Mouse (Mus musculus) neural tube, embryonic 11.5 days (tissue): ENCODE results near the gene Tm4sf1. TPM values are rescaled to one million over a fixed set of nuclear protein-coding genes. Genes with fewer than 3 reads are reported as not detected.

Experiments used
- ATAC-seq: fragments of 200-750 bp; cut with Nextera tagmentation; 2 replicates; pipeline ENCODE4 v1.8.0; 2017; ENCODE audit warnings: moderate number of reproducible peaks, mild to moderate bottlenecking, moderate TSS enrichment, moderate library complexity; ENCODE audit not compliant: insufficient read depth, low FRiP score, low TSS enrichment
- DNase-seq: peaks from one replicate; pipeline ENCODE4 v3.0.0-alpha.2; 2015; ENCODE audit warnings: low spot score
- H3K27ac ChIP-seq: fragments of 300-500 bp; sonication (generic); 2 replicates; pipeline ENCODE4 v1.5.1; 2014; ENCODE audit warnings: low read depth, mild to moderate bottlenecking, low read length
- H3K27me3 ChIP-seq: fragments of 300-500 bp; sonication (generic); 2 replicates; pipeline ENCODE4 v1.6.1; 2014; ENCODE audit warnings: mild to moderate bottlenecking, low read length, mixed read lengths; ENCODE audit not compliant: control insufficient read depth, insufficient read depth
- H3K36me3 ChIP-seq: fragments of 300-500 bp; sonication (generic); 2 replicates; pipeline ENCODE4 v1.6.1; 2014; ENCODE audit warnings: mild to moderate bottlenecking, low read length, moderate library complexity, mixed read lengths; ENCODE audit not compliant: control insufficient read depth, insufficient read depth
- H3K4me1 ChIP-seq: fragments of 300-500 bp; sonication (generic); 2 replicates; pipeline ENCODE4 v1.6.1; 2014; ENCODE audit warnings: low read length, mixed read lengths; ENCODE audit not compliant: control insufficient read depth, insufficient read depth
- H3K4me2 ChIP-seq: fragments of 300-500 bp; sonication (generic); 2 replicates; pipeline ENCODE4 v1.6.1; 2014; ENCODE audit warnings: low read depth, mild to moderate bottlenecking, moderate library complexity
- H3K4me3 ChIP-seq: fragments of 300-500 bp; sonication (generic); 2 replicates; pipeline ENCODE4 v1.5.1; 2014; ENCODE audit warnings: low read depth, low read length
- H3K9ac ChIP-seq: fragments of 300-500 bp; sonication (generic); 2 replicates; pipeline ENCODE4 v1.6.1; 2014; ENCODE audit warnings: mild to moderate bottlenecking, low read length
- H3K9me3 ChIP-seq: fragments of 300-500 bp; sonication (generic); 2 replicates; pipeline ENCODE4 v1.6.1; 2016; ENCODE audit warnings: low read length; ENCODE audit not compliant: control insufficient read depth
- WGBS: fragments of 180-500 bp; shearing (Covaris S2); extraction: QIAGEN DNeasy Blood & Tissue Kit; methylation state at CpG from one replicate; pipeline ENCODE4 v1.1.7; 2014; 5-methylcytosine and 5-hydroxymethylcytosine counted together
- polyA plus RNA-seq: library from polyadenylated mRNA; unstranded; fragments of >200 nt; fragmentation: Nextera tagmentation; extraction: Ambion mirVana; gene quantifications from 2 replicates; pipeline ENCODE4 v1.2.1, GENCODE M21; 2014

Gene Tm4sf1
- polyA plus RNA-seq, 1 experiment from 2014 or later, result 5.7 TPM

- WGBS, result 82% methylated on average over 21 of the region's 21 CpGs
- H3K4me2 ChIP-seq, result no peak overlapping the region
- H3K9me3 ChIP-seq, result no peaks in the 10 kb centered on the region
- no peak overlapping the region for H3K9ac ChIP-seq
- H3K27me3 ChIP-seq, result no peaks in the 10 kb centered on the region
- DNase-seq (no peak), ATAC-seq (no peak)
- no peak overlapping the region for H3K4me3 ChIP-seq
- H3K36me3 ChIP-seq, result no peaks in the 10 kb centered on the region
- no peak overlapping the region for H3K27ac ChIP-seq
- H3K4me1 ChIP-seq, result no peaks in the 10 kb centered on the region
These were observed 6.9 kb downstream of the Tm4sf1 start for GRCm38 (mm10) chr3:57294742-57295525.

GRCm38 (mm10) chr3:57293925-57294324 lies 7.9 kb downstream of the Tm4sf1 start:
- Histone ChIP-seq H3K4me1 (no peaks in the 10 kb centered on the region), H3K4me3 (no peak overlapping the region), H3K27me3 (no peaks in the 10 kb centered on the region), H3K9ac (no peak overlapping the region), H3K27ac (no peak overlapping the region), H3K9me3 (no peaks in the 10 kb centered on the region), H3K36me3 (no peaks in the 10 kb centered on the region), H3K4me2 (no peak overlapping the region)
- DNase-seq, result no peak
- ATAC-seq, result no peak
- WGBS, result 60% methylated on average over 4 of the region's 4 CpGs

- Histone ChIP-seq H3K27ac (no peak overlapping the region), H3K4me1 (no peaks in the 10 kb centered on the region), H3K36me3 (no peaks in the 10 kb centered on the region), H3K9me3 (no peaks in the 10 kb centered on the region), H3K9ac (no peak overlapping the region), H3K4me3 (no peak overlapping the region), H3K27me3 (no peaks in the 10 kb centered on the region), H3K4me2 (no peak overlapping the region)
- WGBS, result 78% methylated on average over 11 of the region's 11 CpGs
- DNase-seq, result no peak
- no peak for ATAC-seq
These were observed 9.0 kb downstream of the Tm4sf1 start for GRCm38 (mm10) chr3:57292826-57293225.

GRCm38 (mm10) chr3:57288944-57289491 lies 12.8 kb downstream of the Tm4sf1 start:
- H3K36me3 ChIP-seq, result no peaks in the 10 kb centered on the region
- no peak for ATAC-seq

GRCm38 (mm10) chr3:57287854-57288720 lies 13.7 kb downstream of the Tm4sf1 start:
- H3K4me3 ChIP-seq, result no peak overlapping the region
- no peaks in the 10 kb centered on the region for H3K4me1 ChIP-seq
- H3K36me3 ChIP-seq, result no peaks in the 10 kb centered on the region
- 49% methylated on average over 7 of the region's 7 CpGs for WGBS
- H3K4me2 ChIP-seq, result no peak overlapping the region
- H3K27ac ChIP-seq, result no peak overlapping the region
- DNase-seq (no peak), ATAC-seq (no peak)
- H3K9ac ChIP-seq, result no peak overlapping the region
- no peaks in the 10 kb centered on the region for H3K27me3 ChIP-seq
- H3K9me3 ChIP-seq, result no peaks in the 10 kb centered on the region

More at GRCm38 (mm10) chr3:57288944-57289491, 12.8 kb downstream of the Tm4sf1 start:
- Histone ChIP-seq H3K4me2 (no peak overlapping the region), H3K4me3 (no peak overlapping the region), H3K9ac (no peak overlapping the region), H3K27ac (no peak overlapping the region), H3K9me3 (no peaks in the 10 kb centered on the region), H3K27me3 (no peaks in the 10 kb centered on the region), H3K4me1 (no peaks in the 10 kb centered on the region)
- no peak for DNase-seq
- WGBS, result 100% methylated on average over 1 of the region's 1 CpGs

- H3K27ac ChIP-seq, result no peak overlapping the region
- H3K9ac ChIP-seq, result no peak overlapping the region
- no peaks in the 10 kb centered on the region for H3K36me3 ChIP-seq
- DNase-seq (no peak), ATAC-seq (no peak)
- no peak overlapping the region for H3K4me3 ChIP-seq
- no peaks in the 10 kb centered on the region for H3K9me3 ChIP-seq
- WGBS, result 61% methylated on average over 4 of the region's 4 CpGs
- no peaks in the 10 kb centered on the region for H3K4me1 ChIP-seq
- H3K27me3 ChIP-seq, result no peaks in the 10 kb centered on the region
- no peak overlapping the region for H3K4me2 ChIP-seq
These were observed 14.3 kb downstream of the Tm4sf1 start for GRCm38 (mm10) chr3:57287438-57287837.

GRCm38 (mm10) chr3:57278225-57278624 lies 23.6 kb downstream of the Tm4sf1 start:
- ATAC-seq (no peak), DNase-seq (no peak)
- Histone ChIP-seq H3K4me3 (no peak overlapping the region), H3K4me1 (no peaks in the 10 kb centered on the region), H3K27ac (no peak overlapping the region), H3K9me3 (no peaks in the 10 kb centered on the region), H3K36me3 (no peaks in the 10 kb centered on the region), H3K27me3 (no peaks in the 10 kb centered on the region), H3K9ac (no peak overlapping the region), H3K4me2 (no peak overlapping the region)
- WGBS, result 90% methylated on average over 4 of the region's 4 CpGs

- Histone ChIP-seq H3K9me3 (no peaks in the 10 kb centered on the region), H3K27ac (no peak overlapping the region), H3K4me2 (no peak overlapping the region), H3K9ac (no peak overlapping the region), H3K36me3 (no peaks in the 10 kb centered on the region), H3K4me3 (no peak overlapping the region), H3K4me1 (no peaks in the 10 kb centered on the region), H3K27me3 (no peaks in the 10 kb centered on the region)
- no peak for ATAC-seq
- no peak for DNase-seq
- WGBS, result 86% methylated on average over 5 of the region's 5 CpGs
These were observed 24.3 kb downstream of the Tm4sf1 start for GRCm38 (mm10) chr3:57277453-57277852.
